Mouse (Mus musculus) brain, embryonic 18.5 days (tissue): Measurements from ENCODE around the gene Olfr503.
"Not testable (repeated sequence)": the region's sequence is repeated elsewhere in the genome, so short reads cannot be mapped to it uniquely, and the experiment has no call there.

Experiments used
- DNase-seq: peaks from one replicate; pipeline ENCODE4 v3.0.0-alpha.2; 2012; ENCODE audit warnings: low read depth, low spot score

Olfr503 gene

GRCm38 (mm10) chr7:108544227-108544626, at the start of gene Olfr503:
Gene Olfr503, plus strand, starts transcription at chr7:108544527.
- not testable (repeated sequence) for DNase-seq

- no peak for DNase-seq
Observed at GRCm38 (mm10) chr7:108524965-108525364, 19.4 kb upstream of the Olfr503 start, which contains the start of gene Olfr502. Gene Olfr502, minus strand, starts transcription at chr7:108525065.

GRCm38 (mm10) chr7:108542416-108542815, 1.9 kb upstream of the Olfr503 start:
- DNase-seq = no peak

GRCm38 (mm10) chr7:108565693-108566092, 21.4 kb downstream of the Olfr503 start, which contains the start of gene Olfr504:
Gene Olfr504, minus strand, starts transcription at chr7:108565793.
- no peak for DNase-seq

GRCm38 (mm10) chr7:108589797-108590196, 45.5 kb downstream of the Olfr503 start:
- no peak for DNase-seq
